Comparison of ENCODE assay signal across 8 mouse cellular contexts in genomic region chr11:119928023-119928681, GRCm38 (mm10). TPM values are rescaled to one million over a fixed set of nuclear protein-coding genes. Genes with fewer than 3 reads are reported as not detected.
DNase-seq lines count a peak whose midpoint lies in the region; ATAC-seq and TF ChIP-seq lines count a peak whose summit lies in the region.

No protein-coding gene starts in this region.

- no peaks in the 10 kb centered on the region for H3K27me3 ChIP-seq in stomach, embryonic 15.5 days (replicated peaks)
- H3K27me3 ChIP-seq in hindbrain, embryonic 12.5 days: no peaks in the 10 kb centered on the region
- no peaks in the 10 kb centered on the region for H3K27me3 ChIP-seq in forebrain, embryonic 16.5 days (replicated peaks; ENCODE audit: control insufficient read depth, insufficient read depth, low read length)

- peak overlapping the region; percentile 42 for H3K4me2 ChIP-seq in stomach, embryonic 15.5 days
- H3K4me2 ChIP-seq in hindbrain, embryonic 12.5 days (replicated peaks): no peak overlapping the region
- H3K4me2 ChIP-seq in forebrain, embryonic 16.5 days (ENCODE audit: low read length): no peak overlapping the region

- H3K4me3 ChIP-seq in bone marrow, adult 2 months (replicated peaks; ENCODE audit: control insufficient read depth, low read depth, low read length): peak overlapping the region; percentile 21
- peak overlapping the region; percentile 19; the same call in 1 of the 2 replicates for H3K4me3 ChIP-seq in stomach, embryonic 15.5 days (replicated peaks)
- H3K4me3 ChIP-seq in hindbrain, embryonic 12.5 days: no peak overlapping the region
- H3K4me3 ChIP-seq in forebrain, embryonic 16.5 days (replicated peaks; ENCODE audit: low read length): no peak overlapping the region

- no peak for ATAC-seq in stomach, embryonic 15.5 days (ENCODE audit: insufficient read depth, low FRiP score, low read depth)
- ATAC-seq in hindbrain, embryonic 12.5 days (ENCODE audit: low FRiP score): no peak
- ATAC-seq in forebrain, embryonic 16.5 days: no peak

- H3K9me3 ChIP-seq in stomach, embryonic 15.5 days: no peaks in the 10 kb centered on the region
- H3K9me3 ChIP-seq in hindbrain, embryonic 12.5 days (replicated peaks): no peaks in the 10 kb centered on the region; the same call in 1 of the 2 replicates
- 0 out of 2 replicates have a peak, but pooled peaks cover 2% of the 10 kb centered on the region for H3K9me3 ChIP-seq in forebrain, embryonic 16.5 days (ENCODE audit: control insufficient read depth, low read length)

- no peak for TF ChIP-seq CTCF in bone marrow, adult 2 months (IDR thresholded peaks at IDR 0.05; ENCODE audit: control insufficient read depth, insufficient read depth, low read length)

- peaks cover 3% of the 10 kb centered on the region; the same call in 1 of the 2 replicates for H3K4me1 ChIP-seq in bone marrow, adult 2 months (ENCODE audit: control insufficient read depth, insufficient read depth, low read length)
- H3K4me1 ChIP-seq in stomach, embryonic 15.5 days: peaks cover 6% of the 10 kb centered on the region; the same call in 1 of the 2 replicates
- H3K4me1 ChIP-seq in hindbrain, embryonic 12.5 days: no peaks in the 10 kb centered on the region
- H3K4me1 ChIP-seq in forebrain, embryonic 16.5 days (replicated peaks; ENCODE audit: control insufficient read depth, insufficient read depth, low read length): no peaks in the 10 kb centered on the region

- no peaks in the 10 kb centered on the region for H3K36me3 ChIP-seq in stomach, embryonic 15.5 days
- H3K36me3 ChIP-seq in hindbrain, embryonic 12.5 days: no peaks in the 10 kb centered on the region
- H3K36me3 ChIP-seq in forebrain, embryonic 16.5 days (ENCODE audit: control insufficient read depth, insufficient read depth): no peaks in the 10 kb centered on the region

- peak; percentile 29; the same call in 1 of the 2 replicates for TF ChIP-seq POLR2A in bone marrow, adult 2 months (IDR thresholded peaks at IDR 0.05; ENCODE audit: borderline replicate concordance, control insufficient read depth, low read depth, low read length)

- peak; percentile 74 for DNase-seq in layer of hippocampus, adult 11-12 months (ENCODE audit: low spot score)
- no peak for DNase-seq in layer of hippocampus, adult 18-20 months (ENCODE audit: low spot score in 2 of 2)
- DNase-seq in induced T-regulatory cell, adult 2 months (ENCODE audit: low read depth): peak; percentile 93
- DNase-seq in lung, postnatal 14 days: peak; percentile 64

- peak overlapping the region; percentile 16 for H3K27ac ChIP-seq in bone marrow, adult 2 months (ENCODE audit: control insufficient read depth, insufficient read depth, low read depth, low read length, poor library complexity)
- peak overlapping the region; percentile 40; the same call in 1 of the 2 replicates for H3K27ac ChIP-seq in stomach, embryonic 15.5 days
- no peak overlapping the region for H3K27ac ChIP-seq in hindbrain, embryonic 12.5 days
- H3K27ac ChIP-seq in forebrain, embryonic 16.5 days (ENCODE audit: low read length): no peak overlapping the region

- no peak overlapping the region for H3K9ac ChIP-seq in stomach, embryonic 15.5 days
- no peak overlapping the region for H3K9ac ChIP-seq in hindbrain, embryonic 12.5 days
- no peak overlapping the region for H3K9ac ChIP-seq in forebrain, embryonic 16.5 days (replicated peaks; ENCODE audit: low read depth, low read length)

- 2% methylated on average over 16 of the region's 16 CpGs for WGBS in bone marrow, adult 2 months
- WGBS in stomach, embryonic 15.5 days: 48% methylated on average over 16 of the region's 16 CpGs
- 77% methylated on average over 16 of the region's 16 CpGs for WGBS in hindbrain, embryonic 12.5 days
- 73% methylated on average over 16 of the region's 16 CpGs for WGBS in forebrain, embryonic 16.5 days

RNA-seq across cellular contexts. Expression of gene Baiap2, which starts 14.4 kb away (rescaled TPM):
- 100 to 1,000 TPM; 257 to 261 TPM for total RNA-seq in layer of hippocampus, adult 18-20 months (2021)
- polyA plus RNA-seq in bone marrow, adult 2 months (2011; ENCODE audit: insufficient read depth, insufficient read length, low replicate concordance, missing spikeins): 5.7 and 7.9 TPM in 2 replicates
- polyA plus RNA-seq in stomach, embryonic 15.5 days (2015; fragmentation: Nextera tagmentation; extraction: Ambion mirVana): 24.8 and 30.9 TPM in 2 replicates
- polyA plus RNA-seq in hindbrain, embryonic 12.5 days (2016; fragmentation: Nextera tagmentation; extraction: Ambion mirVana): 10.6 TPM in 2 replicates
- polyA plus RNA-seq in forebrain, embryonic 16.5 days (2015; fragmentation: Nextera tagmentation; extraction: Ambion mirVana): 36.5 and 38.7 TPM in 2 replicates

RNA-seq across cellular contexts. Expression of gene Chmp6, which starts 14.9 kb away (rescaled TPM):
- 10 to 100 TPM; 33.7 to 36.0 TPM for total RNA-seq in layer of hippocampus, adult 18-20 months (2021)
- 16.1 and 18.5 TPM in 2 replicates for polyA plus RNA-seq in bone marrow, adult 2 months (2011; ENCODE audit: insufficient read depth, insufficient read length, low replicate concordance, missing spikeins)
- polyA plus RNA-seq in stomach, embryonic 15.5 days (2015; fragmentation: Nextera tagmentation; extraction: Ambion mirVana): 79.4 and 86.0 TPM in 2 replicates
- 91.7 and 99.3 TPM in 2 replicates for polyA plus RNA-seq in hindbrain, embryonic 12.5 days (2016; fragmentation: Nextera tagmentation; extraction: Ambion mirVana)
- polyA plus RNA-seq in forebrain, embryonic 16.5 days (2015; fragmentation: Nextera tagmentation; extraction: Ambion mirVana): 83.4 and 96.5 TPM in 2 replicates

Comparison
In these comparisons a context has a peak if more than half of its experiments do, and no peak if none do; other contexts are left out.
1. DNase-seq: peak in layer of hippocampus, adult 11-12 months (single experiment), induced T-regulatory cell, adult 2 months (single experiment) and lung, postnatal 14 days (single experiment); none in layer of hippocampus, adult 18-20 months (0 of 2).
2. H3K27ac ChIP-seq: peak in bone marrow, adult 2 months (single experiment) and stomach, embryonic 15.5 days (single experiment); none in hindbrain, embryonic 12.5 days (single experiment) and forebrain, embryonic 16.5 days (single experiment).
3. H3K4me3 ChIP-seq: peak in bone marrow, adult 2 months (single experiment) and stomach, embryonic 15.5 days (single experiment); none in hindbrain, embryonic 12.5 days (single experiment) and forebrain, embryonic 16.5 days (single experiment).